Mouse (Mus musculus) hindbrain, postnatal 0 days (tissue): ENCODE results near the gene Hnrnpf. TPM values are rescaled to one million over a fixed set of nuclear protein-coding genes. Genes with fewer than 3 reads are reported as not detected.

ENCODE experiments used
- ATAC-seq: fragments of 200-750 bp; cut with Nextera tagmentation; 2 replicates; pipeline ENCODE4 v1.8.0; 2017; ENCODE audit warnings: mild to moderate bottlenecking, moderate TSS enrichment, moderate library complexity
- DNase-seq: peaks from one replicate; pipeline ENCODE4 v3.0.0-alpha.2; 2015; ENCODE audit warnings: low spot score
- H3K27ac ChIP-seq: fragments of 300-500 bp; sonication (generic); 2 replicates; pipeline ENCODE4 v1.5.1; 2014; ENCODE audit warnings: mild to moderate bottlenecking
- H3K27me3 ChIP-seq: fragments of 300-500 bp; sonication (generic); 2 replicates; pipeline ENCODE4 v1.6.1; 2014; ENCODE audit warnings: low read length, mixed read lengths; ENCODE audit not compliant: insufficient read depth
- H3K36me3 ChIP-seq: fragments of 300-500 bp; sonication (generic); 2 replicates; pipeline ENCODE4 v1.6.1; 2014; ENCODE audit warnings: low read length, mixed read lengths; ENCODE audit not compliant: insufficient read depth
- H3K4me1 ChIP-seq: fragments of 300-500 bp; sonication (generic); 2 replicates; pipeline ENCODE4 v1.6.1; 2014; ENCODE audit warnings: antibody characterized with exemption, low read length, mixed read lengths; ENCODE audit not compliant: insufficient read depth
- H3K4me2 ChIP-seq: fragments of 300-500 bp; sonication (generic); 2 replicates; pipeline ENCODE4 v1.6.1; 2014; ENCODE audit warnings: low read depth, mild to moderate bottlenecking, low read length, moderate library complexity, mixed read lengths
- H3K4me3 ChIP-seq: fragments of 300-500 bp; sonication (generic); 2 replicates; pipeline ENCODE4 v1.5.1; 2014; ENCODE audit warnings: low read length
- H3K9ac ChIP-seq: fragments of 300-500 bp; sonication (generic); replicated peaks from 2 replicates; pipeline ENCODE4 v1.6.1; 2014; ENCODE audit warnings: mild to moderate bottlenecking, low read length, moderate library complexity, mixed read lengths
- H3K9me3 ChIP-seq: fragments of 300-500 bp; sonication (generic); 2 replicates; pipeline ENCODE4 v1.6.1; 2016; ENCODE audit warnings: low read length, mixed read lengths
- CTCF ChIP-seq: IDR thresholded peaks from 2 replicates; pipeline ENCODE4 v1.5.1; 2016; ENCODE audit warnings: antibody characterized with exemption, control low read depth, low read depth
- WGBS: fragments of 180-500 bp; shearing (Covaris S2); extraction: QIAGEN DNeasy Blood & Tissue Kit; methylation state at CpG from one replicate; pipeline ENCODE4 v1.1.7; 2014; 5-methylcytosine and 5-hydroxymethylcytosine counted together
- polyA plus RNA-seq: library from polyadenylated mRNA; unstranded; fragments of >200 nt; fragmentation: Nextera tagmentation; extraction: Ambion mirVana; gene quantifications from 2 replicates; pipeline ENCODE4 v1.2.1, GENCODE M21; 2015
- total RNA-seq: library from RNA; depleted of rRNA; stranded (reverse); fragments of >200 nt; gene quantifications from 2 replicates; pipeline ENCODE4 v1.2.3, GENCODE M21; 2014; rRNA removed

The Hnrnpf gene
- 152 and 160 TPM in 2 replicates for total RNA-seq
- polyA plus RNA-seq: 230 and 234 TPM in 2 replicates

DNA sequence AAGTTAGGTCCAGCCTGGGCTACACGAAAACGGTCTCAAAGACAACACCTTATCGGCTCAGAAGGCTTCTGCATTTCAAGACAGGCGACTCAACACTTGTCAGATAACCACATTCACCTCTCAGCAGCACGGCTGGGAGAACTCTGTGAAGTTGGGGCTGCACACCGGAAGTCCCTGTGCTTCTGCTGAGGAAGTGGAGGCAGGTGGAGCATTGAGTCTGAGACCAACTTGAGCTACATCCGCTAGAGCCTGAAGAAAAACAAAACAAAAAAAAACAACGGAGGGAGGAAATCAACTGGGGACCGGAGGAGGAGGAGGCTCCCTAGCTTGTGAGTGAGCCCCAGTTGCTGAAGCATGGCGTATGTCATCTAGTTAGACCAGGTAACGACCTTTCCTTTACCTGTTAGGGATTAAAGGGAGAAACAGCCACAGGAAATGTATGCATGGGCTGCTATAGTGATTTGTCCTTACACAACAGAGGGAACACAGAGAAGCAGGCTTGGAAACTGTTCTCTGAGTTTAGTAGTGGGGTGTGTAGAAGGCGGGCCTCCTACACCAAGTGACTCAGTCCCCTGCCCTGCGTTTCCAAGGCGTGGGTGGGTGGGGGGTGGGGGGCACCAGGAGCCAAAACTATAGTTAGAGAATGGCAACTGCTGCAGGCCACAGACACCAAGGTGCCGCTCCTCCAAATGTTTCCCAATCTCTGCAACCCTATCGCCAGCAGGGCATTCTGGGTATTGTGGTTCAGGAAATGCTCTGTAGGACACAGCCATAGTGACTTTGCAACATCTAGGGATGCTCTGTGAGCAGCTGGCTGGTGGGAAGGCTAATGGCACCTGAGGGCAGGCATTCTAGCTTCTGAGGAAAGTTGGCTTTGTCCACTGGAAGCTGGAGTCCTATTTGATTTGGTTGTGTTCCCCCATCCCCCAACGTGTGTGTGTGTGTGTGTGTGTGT lies at the start of gene Hnrnpf:
Gene Hnrnpf (plus strand): TSS at position 199 of the 955 bp plus-strand sequence.
- no peak within 1 kb of the TSS for H3K4me3 ChIP-seq
- WGBS: 79% methylated on average over 17 of the region's 17 CpGs
- no peak within 1 kb of the TSS for H3K4me2 ChIP-seq
- no peak for TF ChIP-seq CTCF
- H3K9ac ChIP-seq: no peak within 1 kb of the TSS
- no peaks in the 10 kb centered on the region for H3K36me3 ChIP-seq
- H3K9me3 ChIP-seq: no peaks in the 10 kb centered on the region
- no peaks in the 10 kb centered on the region for H3K4me1 ChIP-seq
- DNase-seq: no peak
- H3K27ac ChIP-seq: no peak within 1 kb of the TSS
- no peak for ATAC-seq
- no peaks in the 10 kb centered on the region for H3K27me3 ChIP-seq

DNA sequence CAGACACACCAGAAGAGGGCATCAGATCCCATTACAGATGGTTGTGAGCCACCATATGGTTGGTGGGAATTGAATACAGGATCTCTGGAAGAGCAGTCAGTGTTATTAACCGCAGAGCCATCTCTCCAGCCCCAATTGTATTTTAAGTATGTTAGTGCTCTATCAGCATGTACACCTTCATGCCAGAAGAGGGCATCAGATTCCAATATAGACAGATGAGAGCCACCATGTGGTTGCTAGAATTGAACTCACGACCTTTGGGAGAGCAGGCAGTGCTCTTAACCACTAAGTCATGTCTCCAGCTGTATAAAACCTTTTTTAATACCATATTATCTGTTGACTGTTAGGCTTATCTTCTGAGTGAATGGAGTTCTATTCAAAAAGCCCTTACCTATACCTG lies 48.4 kb upstream of the Hnrnpf start:
- no peaks in the 10 kb centered on the region for H3K27me3 ChIP-seq
- WGBS: 52% methylated on average over 2 of the region's 2 CpGs
- H3K4me2 ChIP-seq: no peak overlapping the region
- no peaks in the 10 kb centered on the region for H3K4me1 ChIP-seq
- no peaks in the 10 kb centered on the region for H3K9me3 ChIP-seq
- no peak overlapping the region for H3K27ac ChIP-seq
- peak; percentile 31; the same call in 1 of the 2 replicates for TF ChIP-seq CTCF
- no peak for ATAC-seq
- H3K9ac ChIP-seq: no peak overlapping the region
- no peak overlapping the region for H3K4me3 ChIP-seq
- DNase-seq: no peak
- H3K36me3 ChIP-seq: peaks cover 10% of the 10 kb centered on the region; the same call in 1 of the 2 replicates

DNA sequence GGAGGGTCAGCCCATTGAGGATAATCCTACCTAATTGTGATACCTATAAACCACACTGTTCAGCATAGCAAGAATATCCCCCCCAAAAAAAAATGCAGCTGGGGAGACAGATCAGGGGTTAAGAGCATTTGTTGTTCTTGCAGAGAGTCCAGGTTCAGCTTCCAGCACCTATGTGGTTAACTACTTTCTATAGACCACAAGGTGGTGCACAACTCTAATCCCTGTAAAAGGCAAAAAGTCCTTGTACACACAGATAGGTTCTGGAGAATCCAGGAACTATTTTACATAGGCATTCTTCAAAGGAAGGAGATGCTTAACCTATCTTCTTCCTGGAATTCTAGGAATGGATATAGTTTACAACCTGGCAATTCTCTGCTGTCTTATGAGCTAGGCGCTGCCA lies 42.1 kb upstream of the Hnrnpf start:
- peak; percentile 56 for TF ChIP-seq CTCF
- 94% methylated on average over 1 of the region's 1 CpGs for WGBS
- ATAC-seq (no peak), DNase-seq (peak; percentile 49)
- no peak overlapping the region for H3K9ac ChIP-seq
- no peaks in the 10 kb centered on the region for H3K4me1 ChIP-seq
- no peaks in the 10 kb centered on the region for H3K9me3 ChIP-seq
- no peak overlapping the region for H3K27ac ChIP-seq
- no peaks in the 10 kb centered on the region for H3K27me3 ChIP-seq
- H3K36me3 ChIP-seq: no peaks in the 10 kb centered on the region
- H3K4me2 ChIP-seq: no peak overlapping the region
- no peak overlapping the region for H3K4me3 ChIP-seq

DNA sequence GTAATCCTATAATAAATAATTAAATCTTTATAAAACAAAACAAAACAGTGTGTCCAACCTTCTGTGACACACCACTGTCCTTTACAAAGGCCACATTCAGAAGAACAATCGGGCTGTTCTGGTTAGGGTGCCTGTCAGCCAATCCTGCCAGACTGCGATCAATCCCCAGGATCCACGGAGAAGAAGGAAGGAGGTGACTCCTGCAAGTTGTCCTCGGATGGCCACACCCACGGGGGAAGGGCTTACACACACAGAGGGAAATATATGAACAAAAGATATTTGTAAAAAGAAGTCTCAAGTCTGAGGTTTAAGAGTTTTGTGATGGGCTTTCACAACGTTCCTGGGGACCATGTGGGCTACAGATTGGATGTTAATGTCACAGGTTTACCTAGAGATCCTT lies 38.3 kb upstream of the Hnrnpf start, which contains the start of gene Zfp239:
Gene Zfp239 (plus strand): TSS at position 253 of the 400 bp plus-strand sequence.
- no peak within 1 kb of the TSS; the same call in 1 of the 2 replicates for H3K27ac ChIP-seq
- 55% methylated on average over 6 of the region's 6 CpGs for WGBS
- ATAC-seq: no peak

DNA sequence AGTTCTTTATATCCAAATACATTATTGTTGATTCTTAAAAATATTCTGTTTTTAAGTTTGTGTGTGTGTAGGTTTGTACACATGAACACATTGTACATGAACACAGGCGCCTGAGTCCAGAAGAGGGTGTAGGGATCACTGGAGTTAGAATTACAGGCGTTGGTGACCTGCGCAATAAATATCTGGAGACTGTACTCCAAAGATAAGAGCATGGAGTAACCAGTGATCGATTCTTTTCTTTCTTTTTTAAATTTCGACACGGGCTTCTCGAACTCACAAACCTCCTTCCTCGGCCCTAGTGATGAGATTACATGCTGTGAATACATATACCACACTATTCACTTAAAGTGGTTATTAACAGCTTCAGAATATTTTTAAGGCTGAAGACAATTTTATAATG lies 37.7 kb upstream of the Hnrnpf start:
- Histone ChIP-seq H3K9me3 (no peaks in the 10 kb centered on the region), H3K36me3 (no peaks in the 10 kb centered on the region), H3K27ac (no peak overlapping the region), H3K4me3 (peak overlapping the region; percentile 70), H3K27me3 (no peaks in the 10 kb centered on the region), H3K4me1 (0 out of 2 replicates have a peak, but pooled peaks cover 4% of the 10 kb centered on the region), H3K9ac (no peak overlapping the region; the same call in 1 of the 2 replicates), H3K4me2 (peak overlapping the region; percentile 91)
- 76% methylated on average over 8 of the region's 8 CpGs for WGBS
- no peak for ATAC-seq
- DNase-seq: no peak
- TF ChIP-seq CTCF: no peak

More for the DNA sequence above, 38.3 kb upstream of the Hnrnpf start, which contains the start of gene Zfp239:
- Histone ChIP-seq H3K9me3 (no peaks in the 10 kb centered on the region), H3K4me3 (peak within 1 kb of the TSS; percentile 70), H3K9ac (peak within 1 kb of the TSS; percentile 70), H3K36me3 (no peaks in the 10 kb centered on the region), H3K4me2 (peak within 1 kb of the TSS; percentile 91), H3K4me1 (0 out of 2 replicates have a peak, but pooled peaks cover 4% of the 10 kb centered on the region), H3K27me3 (no peaks in the 10 kb centered on the region)
- no peak for DNase-seq
- no peak for TF ChIP-seq CTCF

DNA sequence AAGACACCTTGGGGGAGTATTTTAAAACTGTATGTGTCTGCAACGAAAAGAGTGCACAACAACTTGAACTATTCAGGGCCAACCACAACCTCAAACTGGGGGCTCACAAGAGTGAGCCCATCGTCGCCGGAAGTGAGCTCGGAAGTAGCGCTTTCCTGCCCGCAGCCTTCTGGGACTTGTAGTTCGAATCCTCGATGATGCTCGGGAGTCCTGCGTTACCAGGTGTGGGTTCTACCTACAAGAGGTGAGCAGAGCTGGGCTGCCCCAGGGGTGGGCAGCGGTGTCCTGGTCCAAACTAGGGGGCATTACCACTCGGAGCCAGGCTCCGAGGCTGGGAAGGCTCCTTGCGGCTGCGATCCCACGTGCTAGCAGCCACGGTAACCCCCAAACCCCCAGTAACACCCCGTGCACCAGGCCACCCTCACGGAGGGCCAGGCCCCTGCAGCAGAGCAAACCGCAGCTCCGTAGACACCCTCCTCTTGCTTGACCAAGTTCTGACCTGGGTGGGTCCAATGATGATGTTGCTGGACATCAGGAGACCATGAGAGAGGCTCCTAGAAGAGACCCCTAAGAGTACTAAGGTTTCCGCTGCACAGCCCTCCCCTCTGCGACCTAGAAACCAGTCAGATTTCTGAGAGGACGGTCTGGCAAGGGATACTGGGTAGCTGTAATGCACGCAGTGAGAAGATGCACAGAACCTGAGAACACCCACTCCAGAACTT lies 37.1 kb upstream of the Hnrnpf start:
- H3K4me2 ChIP-seq: peak overlapping the region; percentile 91
- H3K27ac ChIP-seq: peak overlapping the region; percentile 46; the same call in 1 of the 2 replicates
- peak; percentile 91 for ATAC-seq
- peak overlapping the region; percentile 70 for H3K4me3 ChIP-seq
- no peaks in the 10 kb centered on the region for H3K36me3 ChIP-seq
- TF ChIP-seq CTCF: no peak
- no peaks in the 10 kb centered on the region for H3K27me3 ChIP-seq
- H3K4me1 ChIP-seq: 0 out of 2 replicates have a peak, but pooled peaks cover 4% of the 10 kb centered on the region
- no peaks in the 10 kb centered on the region for H3K9me3 ChIP-seq
- 2% methylated on average over 26 of the region's 26 CpGs for WGBS
- H3K9ac ChIP-seq: peak overlapping the region; percentile 70
- DNase-seq: peak; percentile 87
